Mouse (Mus musculus): ENCODE measurements around the gene Phactr2. TPM values are rescaled to one million over a fixed set of nuclear protein-coding genes. Genes with fewer than 3 reads are reported as not detected.

The Phactr2 gene
- polyA plus RNA-seq, 1 experiment from 2014 or later: 25.5 TPM

GRCm38 (mm10) chr10:13245714-13246113 is 228.5 kb downstream of the Phactr2 start:
- Histone ChIP-seq H3K4me3 (no peak overlapping the region), H3K4me1 (no peaks in the 10 kb centered on the region), H3K9ac (no peak overlapping the region), H3K27ac (no peak overlapping the region), H3K27me3 (no peaks in the 10 kb centered on the region), H3K36me3 (peaks cover 25% of the 10 kb centered on the region), H3K4me2 (no peak overlapping the region), H3K9me3 (no peaks in the 10 kb centered on the region)
- WGBS: 48% methylated on average over 6 of the region's 6 CpGs
- no peak for ATAC-seq (ENCODE audit: insufficient number of reproducible peaks, low FRiP score, low TSS enrichment, low read depth)

GRCm38 (mm10) chr10:13244192-13244591 is 230.0 kb downstream of the Phactr2 start:
- H3K4me3 ChIP-seq: no peak overlapping the region
- WGBS: 50% methylated on average over 3 of the region's 3 CpGs
- H3K9me3 ChIP-seq: no peaks in the 10 kb centered on the region
- ATAC-seq (ENCODE audit: insufficient number of reproducible peaks, low FRiP score, low TSS enrichment, low read depth): no peak
- H3K4me2 ChIP-seq: no peak overlapping the region
- no peak overlapping the region for H3K27ac ChIP-seq
- no peaks in the 10 kb centered on the region for H3K4me1 ChIP-seq
- H3K36me3 ChIP-seq: peaks cover 30% of the 10 kb centered on the region
- no peak overlapping the region for H3K9ac ChIP-seq
- H3K27me3 ChIP-seq: no peaks in the 10 kb centered on the region

DNA sequence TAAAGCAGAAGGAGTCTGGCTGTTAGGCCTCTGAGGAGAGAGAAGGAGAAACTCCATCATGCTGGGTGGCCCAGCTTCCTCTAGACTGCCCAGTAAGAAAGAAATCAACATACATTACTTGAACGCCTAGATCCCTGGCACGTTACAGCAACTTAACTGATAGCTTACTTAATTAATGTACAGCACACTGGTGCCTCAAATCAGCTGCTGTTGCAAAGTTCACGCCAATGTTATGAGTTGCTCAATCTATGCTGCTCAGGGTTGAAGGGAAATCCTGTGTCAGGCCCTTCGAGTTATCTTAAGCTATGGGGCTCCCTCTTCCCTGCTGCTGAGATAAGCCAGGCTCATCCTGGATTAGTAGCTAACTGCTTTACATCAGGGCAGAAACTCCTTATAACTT is 233.8 kb downstream of the Phactr2 start:
- H3K27me3 ChIP-seq: no peaks in the 10 kb centered on the region
- H3K4me3 ChIP-seq: no peak overlapping the region
- H3K9me3 ChIP-seq: no peaks in the 10 kb centered on the region
- H3K4me1 ChIP-seq: no peaks in the 10 kb centered on the region
- no peak for ATAC-seq (ENCODE audit: insufficient number of reproducible peaks, low FRiP score, low TSS enrichment, low read depth)
- H3K36me3 ChIP-seq: peaks cover 24% of the 10 kb centered on the region
- H3K4me2 ChIP-seq: no peak overlapping the region
- no peak overlapping the region for H3K9ac ChIP-seq
- no peak overlapping the region for H3K27ac ChIP-seq
- 60% methylated on average over 4 of the region's 4 CpGs for WGBS

GRCm38 (mm10) chr10:13238188-13238587 is 236.0 kb downstream of the Phactr2 start:
- 79% methylated on average over 4 of the region's 4 CpGs for WGBS
- ATAC-seq (ENCODE audit: insufficient number of reproducible peaks, low FRiP score, low TSS enrichment, low read depth): no peak
- Histone ChIP-seq H3K9ac (no peak overlapping the region), H3K27ac (peak overlapping the region; percentile 72), H3K27me3 (no peaks in the 10 kb centered on the region), H3K9me3 (no peaks in the 10 kb centered on the region), H3K4me2 (no peak overlapping the region), H3K4me3 (no peak overlapping the region), H3K4me1 (no peaks in the 10 kb centered on the region), H3K36me3 (0 out of 2 replicates have a peak, but pooled peaks cover 9% of the 10 kb centered on the region)

DNA sequence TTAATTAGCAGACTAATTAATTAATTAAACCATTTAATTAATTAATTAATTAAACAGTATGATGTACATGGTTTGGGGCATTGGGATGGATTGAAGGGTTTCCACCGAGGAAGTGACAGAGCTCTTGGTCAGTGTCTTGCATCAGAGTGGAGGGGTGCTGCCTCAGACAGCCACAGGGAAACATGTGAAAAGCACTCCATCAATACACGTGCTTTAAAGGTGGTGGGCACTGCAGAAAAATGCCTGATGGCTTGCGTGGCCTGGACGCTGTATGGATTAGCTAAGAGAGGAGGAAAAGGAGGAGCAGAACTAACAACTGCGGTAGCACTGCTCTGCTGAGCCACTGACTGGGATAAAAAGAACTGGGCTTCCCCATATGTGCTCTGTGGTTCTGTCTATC is 237.3 kb downstream of the Phactr2 start:
- Histone ChIP-seq H3K27ac (no peak overlapping the region), H3K4me1 (no peaks in the 10 kb centered on the region), H3K9me3 (no peaks in the 10 kb centered on the region), H3K9ac (no peak overlapping the region), H3K27me3 (no peaks in the 10 kb centered on the region), H3K4me2 (no peak overlapping the region), H3K4me3 (no peak overlapping the region), H3K36me3 (peaks cover 9% of the 10 kb centered on the region; the same call in 1 of the 2 replicates)
- no peak for ATAC-seq (ENCODE audit: insufficient number of reproducible peaks, low FRiP score, low TSS enrichment, low read depth)
- WGBS: 88% methylated on average over 5 of the region's 5 CpGs

- H3K27me3 ChIP-seq: no peaks in the 10 kb centered on the region
- ATAC-seq (ENCODE audit: insufficient number of reproducible peaks, low FRiP score, low TSS enrichment, low read depth): no peak
- H3K4me3 ChIP-seq: no peak overlapping the region
- H3K4me2 ChIP-seq: no peak overlapping the region
- H3K9me3 ChIP-seq: no peaks in the 10 kb centered on the region
- WGBS: 62% methylated on average over 3 of the region's 3 CpGs
- H3K4me1 ChIP-seq: no peaks in the 10 kb centered on the region
- peaks cover 13% of the 10 kb centered on the region for H3K36me3 ChIP-seq
- H3K9ac ChIP-seq: no peak overlapping the region
- H3K27ac ChIP-seq: peak overlapping the region; percentile 18; the same call in 1 of the 2 replicates
Observed at GRCm38 (mm10) chr10:13234503-13234902, 239.7 kb downstream of the Phactr2 start.

GRCm38 (mm10) chr10:13233941-13234340 is 240.3 kb downstream of the Phactr2 start:
- Histone ChIP-seq H3K27ac (0 out of 2 replicates have a peak overlapping the region, but pooled peaks have one; percentile 47), H3K9me3 (no peaks in the 10 kb centered on the region)
- WGBS: 83% methylated on average over 10 of the region's 10 CpGs

DNA sequence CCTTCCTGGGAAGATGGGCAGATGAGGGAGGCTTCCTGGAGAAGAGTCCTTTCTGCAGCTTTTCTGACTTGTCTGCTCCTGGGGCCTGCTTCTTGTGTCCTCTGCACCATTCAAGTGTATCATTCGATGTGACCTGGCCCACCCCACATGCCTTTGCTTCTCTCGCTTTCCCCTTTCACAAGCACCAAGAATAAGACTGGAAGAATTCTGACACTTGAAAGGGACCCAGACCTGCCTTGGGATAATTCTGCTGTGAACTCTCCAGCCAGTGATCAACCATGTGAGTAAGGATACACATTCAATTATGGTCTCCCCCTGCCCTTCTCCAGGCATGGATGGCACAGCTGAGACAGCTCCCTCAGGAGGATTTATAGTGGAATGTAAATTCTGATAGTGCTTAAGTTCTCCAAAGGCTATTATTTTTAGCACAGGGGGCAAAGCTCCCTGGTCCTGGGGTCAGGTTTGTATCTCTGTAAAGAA is 241.0 kb downstream of the Phactr2 start:
- Histone ChIP-seq H3K4me3 (no peak overlapping the region), H3K4me1 (no peaks in the 10 kb centered on the region), H3K4me2 (no peak overlapping the region), H3K9me3 (no peaks in the 10 kb centered on the region), H3K27me3 (no peaks in the 10 kb centered on the region), H3K9ac (no peak overlapping the region), H3K36me3 (peaks cover 15% of the 10 kb centered on the region), H3K27ac (no peak overlapping the region)
- 78% methylated on average over 2 of the region's 2 CpGs for WGBS
- ATAC-seq (ENCODE audit: insufficient number of reproducible peaks, low FRiP score, low TSS enrichment, low read depth): no peak

More at GRCm38 (mm10) chr10:13233941-13234340, 240.3 kb downstream of the Phactr2 start:
- Histone ChIP-seq H3K4me3 (no peak overlapping the region), H3K36me3 (peaks cover 14% of the 10 kb centered on the region), H3K4me2 (no peak overlapping the region), H3K4me1 (no peaks in the 10 kb centered on the region), H3K27me3 (no peaks in the 10 kb centered on the region), H3K9ac (no peak overlapping the region)
- no peak for ATAC-seq (ENCODE audit: insufficient number of reproducible peaks, low FRiP score, low TSS enrichment, low read depth)

DNA sequence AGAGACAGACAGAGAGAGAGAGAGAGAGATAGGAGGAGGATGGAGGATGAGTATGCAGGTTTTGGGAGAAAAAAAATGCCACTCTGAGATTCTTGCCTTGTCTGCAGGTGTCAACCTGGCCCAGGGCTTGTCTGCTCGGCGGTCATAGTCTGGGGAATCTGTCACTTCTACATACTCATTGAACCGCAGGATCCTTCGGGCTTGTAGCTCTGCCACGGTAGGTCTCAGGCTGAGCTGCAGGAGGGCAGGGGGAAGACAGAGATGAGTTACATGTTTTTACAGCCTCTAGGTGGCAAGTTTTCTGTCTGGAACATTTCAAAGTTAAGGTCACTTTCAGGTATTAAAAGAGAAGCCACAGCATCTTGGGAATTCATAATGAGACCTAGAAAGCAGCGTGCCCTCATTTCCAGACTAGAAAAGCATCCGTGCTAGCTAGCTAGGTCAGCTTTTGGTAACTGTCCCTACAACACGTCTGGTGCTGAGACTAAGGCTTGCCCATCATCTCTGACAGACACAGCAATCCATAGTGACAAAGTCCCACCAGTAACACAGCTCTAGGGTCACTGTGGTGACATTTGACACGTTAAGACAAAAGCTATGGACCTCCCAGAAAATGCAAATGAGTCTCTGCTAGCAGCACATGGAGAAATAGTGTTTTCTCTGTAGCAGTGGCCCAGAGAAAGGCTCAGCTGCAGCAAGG is 241.6 kb downstream of the Phactr2 start:
- Histone ChIP-seq H3K9ac (no peak overlapping the region), H3K4me3 (no peak overlapping the region), H3K4me1 (no peaks in the 10 kb centered on the region), H3K4me2 (no peak overlapping the region), H3K27ac (no peak overlapping the region), H3K27me3 (no peaks in the 10 kb centered on the region), H3K36me3 (peaks cover 15% of the 10 kb centered on the region), H3K9me3 (no peaks in the 10 kb centered on the region)
- WGBS: 62% methylated on average over 9 of the region's 9 CpGs
- ATAC-seq (ENCODE audit: insufficient number of reproducible peaks, low FRiP score, low TSS enrichment, low read depth): no peak

DNA sequence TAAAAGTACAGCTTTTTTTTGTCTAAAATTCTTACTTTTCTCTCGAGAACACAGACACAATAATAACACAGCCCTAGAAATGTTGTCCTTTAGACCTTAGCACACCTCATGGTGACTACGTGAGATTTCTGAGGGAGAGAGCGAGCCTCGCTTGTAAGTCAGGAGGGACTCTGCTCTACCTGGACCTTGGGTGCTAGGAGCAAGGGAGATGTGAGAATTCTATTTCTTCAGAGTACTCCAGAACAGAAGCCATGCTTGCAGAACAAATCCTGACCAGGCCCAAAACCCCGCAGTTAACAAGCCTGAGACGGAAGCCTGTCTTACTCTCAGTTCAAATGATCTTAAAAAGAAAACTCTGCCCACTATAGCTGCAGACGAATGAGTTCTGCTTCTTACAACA is 243.5 kb downstream of the Phactr2 start:
- WGBS: 85% methylated on average over 7 of the region's 7 CpGs

GRCm38 (mm10) chr10:13225377-13226063 is 248.7 kb downstream of the Phactr2 start:
- Histone ChIP-seq H3K9ac (no peak overlapping the region), H3K4me2 (no peak overlapping the region), H3K4me1 (no peaks in the 10 kb centered on the region), H3K27ac (peak overlapping the region; percentile 38; the same call in 1 of the 2 replicates), H3K4me3 (no peak overlapping the region), H3K36me3 (peaks cover 24% of the 10 kb centered on the region), H3K27me3 (no peaks in the 10 kb centered on the region), H3K9me3 (no peaks in the 10 kb centered on the region)
- 86% methylated on average over 7 of the region's 7 CpGs for WGBS
- ATAC-seq (ENCODE audit: insufficient number of reproducible peaks, low FRiP score, low TSS enrichment, low read depth): peak; percentile 61; the same call in 1 of the 2 replicates

More for the DNA sequence above, 243.5 kb downstream of the Phactr2 start:
- no peaks in the 10 kb centered on the region for H3K27me3 ChIP-seq
- peaks cover 15% of the 10 kb centered on the region for H3K36me3 ChIP-seq
- H3K9ac ChIP-seq: no peak overlapping the region
- ATAC-seq (ENCODE audit: insufficient number of reproducible peaks, low FRiP score, low TSS enrichment, low read depth): no peak
- H3K4me1 ChIP-seq: no peaks in the 10 kb centered on the region
- no peak overlapping the region for H3K27ac ChIP-seq
- H3K4me3 ChIP-seq: no peak overlapping the region
- no peak overlapping the region for H3K4me2 ChIP-seq
- no peaks in the 10 kb centered on the region for H3K9me3 ChIP-seq

DNA sequence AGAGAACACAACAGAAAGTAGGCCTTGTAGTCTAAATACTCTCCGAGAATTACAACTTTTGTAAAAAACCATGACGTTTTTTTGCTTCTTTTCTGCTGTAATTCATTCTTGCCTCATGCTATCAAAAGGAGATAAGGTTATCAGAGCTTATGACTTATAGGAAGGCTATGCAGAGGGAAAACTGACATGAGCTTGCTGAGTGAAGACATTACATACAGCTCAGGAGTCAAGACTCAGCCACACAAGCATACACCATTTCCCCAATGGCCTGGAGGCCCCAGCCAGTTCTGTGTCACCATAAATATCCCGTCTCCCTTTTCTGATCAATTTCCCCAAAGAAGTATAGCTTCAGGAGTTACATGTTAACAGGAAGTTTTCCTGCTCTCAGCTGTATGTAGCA is 252.1 kb downstream of the Phactr2 start:
- Histone ChIP-seq H3K27me3 (no peaks in the 10 kb centered on the region), H3K4me2 (no peak overlapping the region), H3K4me1 (no peaks in the 10 kb centered on the region), H3K4me3 (no peak overlapping the region), H3K9ac (no peak overlapping the region), H3K27ac (no peak overlapping the region), H3K9me3 (no peaks in the 10 kb centered on the region), H3K36me3 (peaks cover 19% of the 10 kb centered on the region)
- WGBS: 84% methylated on average over 3 of the region's 3 CpGs
- no peak for ATAC-seq (ENCODE audit: insufficient number of reproducible peaks, low FRiP score, low TSS enrichment, low read depth)

Measured in limb, embryonic 15.5 days (tissue).